Mouse (Mus musculus) ES-Bruce4 (cell line): ENCODE data around the gene Gm49673.

Experiments used
- CTCF ChIP-seq: IDR thresholded peaks from one replicate; pipeline ENCODE4 v1.8.1; 2011; ENCODE audit warnings: low read depth, low read length
- EP300 ChIP-seq: IDR thresholded peaks from 2 replicates; pipeline ENCODE4 v1.6.1; 2011; ENCODE audit warnings: low read depth, low read length; ENCODE audit not compliant: insufficient read depth
- POLR2A ChIP-seq: IDR thresholded peaks from one replicate; pipeline ENCODE4 v1.8.1; 2011; ENCODE audit warnings: low read length; ENCODE audit not compliant: insufficient read depth

- TF ChIP-seq CTCF = no peak
- TF ChIP-seq POLR2A = no peak
- no peak for TF ChIP-seq EP300
These were observed 23.5 kb upstream of the Gm49673 start for GRCm38 (mm10) chr17:8171081-8171480.
